Mouse (Mus musculus): Measurements from ENCODE around the gene Gm8857.
"Not testable (repeated sequence)": the region's sequence is repeated elsewhere in the genome, so short reads cannot be mapped to it uniquely, and the experiment has no call there.

Gm8857 gene

DNA sequence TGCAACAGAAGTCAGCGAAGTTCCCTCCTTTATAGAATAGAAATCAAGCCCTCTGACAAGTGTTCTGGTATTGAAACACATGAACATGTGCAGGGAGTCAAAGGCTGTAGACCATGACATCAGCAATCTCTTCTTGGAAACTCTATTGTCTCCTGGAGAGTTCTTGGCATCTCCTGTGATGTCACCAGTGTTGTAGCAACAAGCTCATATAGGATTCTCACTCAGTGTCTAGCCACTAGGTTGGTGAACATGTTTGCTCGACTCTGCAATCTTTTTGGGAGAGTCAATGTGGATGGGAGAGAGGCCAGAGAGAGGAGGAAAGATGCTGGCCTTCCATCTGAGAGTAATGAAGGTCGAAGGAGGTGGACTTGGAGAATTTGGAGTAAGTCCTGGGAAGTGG is at the start of gene Gm8857, which contains the start of gene Gm8871:
Gene Gm8857, plus strand, starts transcription at position 303 of the 400 bp plus-strand sequence.
Gene Gm8871, plus strand, starts transcription at position 301 of the 400 bp plus-strand sequence.
- not testable (repeated sequence) for DNase-seq (ENCODE audit: low spot score)

DNA sequence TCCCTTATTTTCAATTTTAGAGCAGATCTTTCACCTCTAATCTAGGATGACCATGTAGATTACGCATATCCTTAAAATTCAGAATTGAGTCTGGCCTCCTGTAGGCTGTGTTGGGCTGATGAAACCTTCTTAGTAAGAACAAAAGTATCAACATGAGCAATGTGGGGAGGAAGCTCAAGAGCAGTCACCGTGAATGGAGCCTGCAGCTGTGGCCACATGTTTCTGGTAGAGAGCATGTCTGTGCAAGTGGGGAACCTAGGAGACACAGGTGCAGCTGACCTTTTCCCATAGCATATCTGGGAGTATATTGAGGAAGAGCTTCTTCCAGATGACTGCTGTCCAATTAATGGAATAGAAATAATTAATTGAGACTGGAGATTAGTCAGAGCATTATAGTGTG is 5.9 kb downstream of the Gm8857 start:
- DNase-seq (ENCODE audit: low spot score) = not testable (repeated sequence)

- not testable (repeated sequence) for DNase-seq (ENCODE audit: low spot score)
Measured at GRCm38 (mm10) chr5:10958057-10958456, 10.4 kb downstream of the Gm8857 start.

Measured in testis, postnatal 14 days (tissue).